Mouse (Mus musculus) adrenal gland, adult 2 months (tissue): ENCODE data around the gene Naa15. TPM values are rescaled to one million over a fixed set of nuclear protein-coding genes. Genes with fewer than 3 reads are reported as not detected.
"Not testable (repeated sequence)": the region's sequence is repeated elsewhere in the genome, so short reads cannot be mapped to it uniquely, and the experiment has no call there.

ENCODE experiments used
- DNase-seq: peaks from one replicate; pipeline ENCODE4 v3.0.0; 2021
- polyA plus RNA-seq: library from polyadenylated mRNA; depleted of rRNA; stranded (reverse); fragments of >200 nt; gene quantifications from 2 replicates; pipeline ENCODE4 v1.2.3, GENCODE M21; 2012
- total RNA-seq, 2 experiments: library from RNA; stranded (reverse); gene quantifications; 2 replicates each; pipeline ENCODE4 v1.2.3; 2021

The Naa15 gene
- total and polyA plus RNA-seq, 3 experiments = 0.59 to 63.8 (median 39.5) TPM

- DNase-seq = no peak
Measured at GRCm38 (mm10) chr3:51393651-51394050, 21.3 kb upstream of the Naa15 start.

- DNase-seq = no peak
Measured at GRCm38 (mm10) chr3:51394881-51395280, 20.1 kb upstream of the Naa15 start.

GRCm38 (mm10) chr3:51395461-51396145 is 19.3 kb upstream of the Naa15 start:
- no peak for DNase-seq

- peak; percentile 94 for DNase-seq
Measured at GRCm38 (mm10) chr3:51396219-51397068, 18.5 kb upstream of the Naa15 start, which contains the start of gene Mgarp. Mgarp (minus strand) TSS chr3:51396738.

- peak; percentile 68 for DNase-seq
Measured at GRCm38 (mm10) chr3:51397700-51398299, 17.1 kb upstream of the Naa15 start.

- no peak for DNase-seq
Measured at GRCm38 (mm10) chr3:51398667-51399066, 16.3 kb upstream of the Naa15 start.

- DNase-seq = no peak
Measured at GRCm38 (mm10) chr3:51399531-51399930, 15.4 kb upstream of the Naa15 start.

GRCm38 (mm10) chr3:51400682-51401081 is 14.3 kb upstream of the Naa15 start:
- DNase-seq = peak; percentile 61

GRCm38 (mm10) chr3:51402054-51402453 is 12.9 kb upstream of the Naa15 start:
- not testable (repeated sequence) for DNase-seq

GRCm38 (mm10) chr3:51402628-51403027 is 12.3 kb upstream of the Naa15 start:
- DNase-seq = no peak

- DNase-seq = peak; percentile 52
Measured at GRCm38 (mm10) chr3:51407870-51408560, 6.9 kb upstream of the Naa15 start.

GRCm38 (mm10) chr3:51408561-51409183 is 6.3 kb upstream of the Naa15 start, which contains the start of gene Ndufc1:
Ndufc1 (minus strand) TSS chr3:51408988.
- DNase-seq = peak; percentile 97

GRCm38 (mm10) chr3:51412457-51412856 is 2.5 kb upstream of the Naa15 start:
- DNase-seq = no peak

- DNase-seq = peak; percentile 71
Measured at GRCm38 (mm10) chr3:51413276-51413675, 1.7 kb upstream of the Naa15 start.

GRCm38 (mm10) chr3:51416073-51416363 is 1.1 kb downstream of the Naa15 start:
- no peak for DNase-seq

- peak; percentile 79 for DNase-seq
Measured at GRCm38 (mm10) chr3:51416364-51417134, 1.6 kb downstream of the Naa15 start.

GRCm38 (mm10) chr3:51417135-51417458 is 2.1 kb downstream of the Naa15 start:
- no peak for DNase-seq

- DNase-seq = no peak
Measured at GRCm38 (mm10) chr3:51417485-51417884, 2.5 kb downstream of the Naa15 start.

- DNase-seq = no peak
Measured at GRCm38 (mm10) chr3:51417966-51418365, 3.0 kb downstream of the Naa15 start.

GRCm38 (mm10) chr3:51421921-51422320 is 7.0 kb downstream of the Naa15 start:
- no peak for DNase-seq

GRCm38 (mm10) chr3:51425394-51425793 is 10.4 kb downstream of the Naa15 start:
- DNase-seq = no peak
